Mouse (Mus musculus) heart, embryonic 10.5 days (tissue): ENCODE data around the gene Gtf2h1. TPM values are rescaled to one million over a fixed set of nuclear protein-coding genes. Genes with fewer than 3 reads are reported as not detected.
"Not testable (repeated sequence)": the region's sequence is repeated elsewhere in the genome, so short reads cannot be mapped to it uniquely, and the experiment has no call there.

Experiments used
- DNase-seq: peaks from one replicate; pipeline ENCODE4 v3.0.0-alpha.2; 2017; ENCODE audit warnings: low spot score
- H3K27ac ChIP-seq: fragments of 300-500 bp; sonication (generic); 2 replicates; pipeline ENCODE4 v1.5.1; 2016; ENCODE audit warnings: mild to moderate bottlenecking
- H3K27me3 ChIP-seq: fragments of 300-500 bp; sonication (generic); 2 replicates; pipeline ENCODE4 v1.6.1; 2016; ENCODE audit warnings: mild to moderate bottlenecking; ENCODE audit not compliant: poor library complexity, insufficient read depth, severe bottlenecking
- H3K36me3 ChIP-seq: fragments of 300-500 bp; sonication (generic); 2 replicates; pipeline ENCODE4 v1.6.1; 2016; ENCODE audit warnings: mild to moderate bottlenecking, moderate library complexity
- H3K4me1 ChIP-seq: fragments of 300-500 bp; sonication (generic); 2 replicates; pipeline ENCODE4 v1.6.1; 2016; ENCODE audit warnings: mild to moderate bottlenecking
- H3K4me3 ChIP-seq: fragments of 300-500 bp; sonication (generic); 2 replicates; pipeline ENCODE4 v1.5.1; 2016; ENCODE audit warnings: mild to moderate bottlenecking, moderate library complexity
- H3K9me3 ChIP-seq: fragments of 300-500 bp; sonication (generic); 2 replicates; pipeline ENCODE4 v1.6.1; 2016; ENCODE audit warnings: mild to moderate bottlenecking, moderate library complexity
- WGBS: fragments of 180-500 bp; shearing (Covaris S2); methylation state at CpG from one replicate; pipeline ENCODE4 v1.1.7; 2016; 5-methylcytosine and 5-hydroxymethylcytosine counted together
- polyA plus RNA-seq: library from polyadenylated mRNA; unstranded; fragments of >200 nt; fragmentation: Nextera tagmentation; extraction: Ambion mirVana; gene quantifications from 2 replicates; pipeline ENCODE4 v1.2.1, GENCODE M21; 2016

The Gtf2h1 gene
- polyA plus RNA-seq, 1 experiment from 2014 or later = 45.1 TPM

- Histone ChIP-seq H3K27me3 (no peaks in the 10 kb centered on the region), H3K4me3 (peak overlapping the region; percentile 94), H3K9me3 (no peaks in the 10 kb centered on the region), H3K36me3 (peaks cover 18% of the 10 kb centered on the region), H3K4me1 (peaks cover 19% of the 10 kb centered on the region; the same call in 1 of the 2 replicates), H3K27ac (peak overlapping the region; percentile 98)
- WGBS = under 1% methylated on average over 31 of the region's 31 CpGs
- no peak for DNase-seq
Observed at GRCm38 (mm10) chr7:46796206-46796679, 340 bp downstream of the Gtf2h1 start.

DNA sequence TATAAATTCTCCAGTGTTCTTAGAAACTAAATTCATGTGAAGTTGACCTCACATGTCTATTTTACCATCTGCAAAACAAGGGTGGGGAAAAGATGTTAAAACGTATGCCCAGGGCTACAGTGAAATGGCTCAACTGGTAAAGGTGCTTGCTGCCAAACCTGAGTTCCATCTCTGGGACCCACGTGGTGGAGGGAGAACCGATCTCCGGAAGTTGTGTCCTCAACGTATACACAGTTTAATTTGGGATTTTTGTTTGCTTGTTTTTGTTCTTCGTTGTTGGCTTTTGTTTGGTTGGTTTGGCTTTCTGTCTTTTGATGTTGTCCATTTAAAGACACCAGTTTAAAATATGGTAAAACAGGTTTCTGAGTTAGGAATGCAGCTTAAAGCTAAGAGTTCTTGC, 876 bp downstream of the Gtf2h1 start:
- WGBS = 49% methylated on average over 6 of the region's 6 CpGs
- H3K36me3 ChIP-seq = peaks cover 23% of the 10 kb centered on the region
- no peaks in the 10 kb centered on the region for H3K27me3 ChIP-seq
- peak overlapping the region; percentile 94 for H3K4me3 ChIP-seq
- DNase-seq = no peak
- no peaks in the 10 kb centered on the region for H3K9me3 ChIP-seq
- peaks cover 19% of the 10 kb centered on the region; the same call in 1 of the 2 replicates for H3K4me1 ChIP-seq
- H3K27ac ChIP-seq = no peak overlapping the region

DNA sequence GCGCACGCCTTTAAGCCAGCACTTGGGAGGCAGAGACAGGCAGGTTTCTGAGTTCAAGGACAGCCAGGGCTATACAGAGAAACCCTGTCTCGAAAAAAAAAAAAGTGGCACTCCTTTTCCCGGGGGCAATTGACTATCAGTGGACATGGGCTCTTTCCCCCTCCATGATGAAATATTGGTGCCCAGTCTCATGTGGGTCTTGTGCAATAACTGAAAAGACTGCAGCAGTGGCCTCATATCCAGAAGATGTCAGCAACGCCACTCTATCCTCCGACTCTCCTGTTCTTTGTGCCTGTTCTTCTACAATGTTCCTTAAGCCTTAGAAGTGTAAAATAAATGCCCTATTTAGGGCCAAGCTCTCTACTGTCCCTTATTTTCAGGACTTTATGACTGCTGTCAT, 14.4 kb downstream of the Gtf2h1 start:
- no peaks in the 10 kb centered on the region for H3K4me1 ChIP-seq
- peaks cover 91% of the 10 kb centered on the region for H3K36me3 ChIP-seq
- 92% methylated on average over 6 of the region's 6 CpGs for WGBS
- no peak for DNase-seq
- H3K9me3 ChIP-seq = no peaks in the 10 kb centered on the region
- H3K27ac ChIP-seq = no peak overlapping the region
- no peak overlapping the region for H3K4me3 ChIP-seq
- no peaks in the 10 kb centered on the region for H3K27me3 ChIP-seq

GRCm38 (mm10) chr7:46814012-46814411, 18.1 kb downstream of the Gtf2h1 start:
- 87% methylated on average over 4 of the region's 4 CpGs for WGBS
- Histone ChIP-seq H3K4me1 (no peaks in the 10 kb centered on the region), H3K27ac (no peak overlapping the region), H3K9me3 (no peaks in the 10 kb centered on the region), H3K27me3 (no peaks in the 10 kb centered on the region), H3K36me3 (peaks cover 94% of the 10 kb centered on the region), H3K4me3 (no peak overlapping the region)
- DNase-seq = no peak

DNA sequence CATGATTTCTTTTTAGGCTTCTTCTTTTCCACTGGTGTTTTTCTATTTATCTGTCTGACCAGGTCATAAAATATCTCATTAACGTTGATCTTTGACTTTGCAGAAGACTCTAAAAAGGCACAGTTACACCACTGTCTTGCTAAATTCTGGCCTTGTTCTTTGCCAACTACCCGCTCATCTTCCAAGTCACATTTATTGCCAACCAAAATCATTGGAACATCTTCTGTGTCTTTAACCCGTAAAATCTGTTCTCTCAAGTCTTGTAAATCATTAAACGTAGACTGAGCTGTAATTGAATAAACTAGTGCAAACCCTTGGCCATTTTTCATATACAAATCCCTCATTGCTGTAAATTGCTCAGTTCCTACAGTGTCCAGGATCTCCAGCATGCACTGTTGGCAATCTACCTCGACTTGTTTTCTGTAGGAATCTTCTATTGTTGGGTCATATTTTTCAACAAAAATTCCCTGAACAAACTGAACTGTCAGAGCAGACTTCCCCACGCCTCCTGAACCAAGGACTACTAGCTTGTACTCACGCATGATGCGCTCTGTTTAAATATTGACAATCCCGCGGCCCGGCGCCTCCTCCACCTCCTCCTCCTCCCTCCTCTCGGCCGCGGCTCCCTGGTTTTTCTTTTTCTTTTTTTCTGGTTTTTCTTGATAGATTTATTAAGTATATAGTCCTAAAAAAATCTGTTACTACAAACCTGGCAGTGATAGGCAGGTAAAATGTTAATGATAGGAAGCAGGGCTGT, 25.2 kb downstream of the Gtf2h1 start:
- H3K4me3 ChIP-seq, H3K4me1 ChIP-seq, H3K27ac ChIP-seq, H3K9me3 ChIP-seq, DNase-seq, H3K27me3 ChIP-seq: not testable (repeated sequence)
- H3K36me3 ChIP-seq = peaks cover 73% of the 10 kb centered on the region
- 93% methylated on average over 15 of the region's 15 CpGs for WGBS

- peak overlapping the region; percentile 70; the same call in 1 of the 2 replicates for H3K27ac ChIP-seq
- 61% methylated on average over 20 of the region's 20 CpGs for WGBS
- no peaks in the 10 kb centered on the region for H3K27me3 ChIP-seq
Observed at GRCm38 (mm10) chr7:46827046-46827802, 31.3 kb downstream of the Gtf2h1 start.

GRCm38 (mm10) chr7:46827803-46828184, 31.9 kb downstream of the Gtf2h1 start:
- H3K36me3 ChIP-seq = peaks cover 15% of the 10 kb centered on the region
- WGBS = 91% methylated on average over 2 of the region's 2 CpGs
- no peak for DNase-seq
- H3K9me3 ChIP-seq = no peaks in the 10 kb centered on the region
- peak overlapping the region; percentile 70; the same call in 1 of the 2 replicates for H3K27ac ChIP-seq
- H3K27me3 ChIP-seq = no peaks in the 10 kb centered on the region
- H3K4me1 ChIP-seq = peaks cover 46% of the 10 kb centered on the region
- no peak overlapping the region for H3K4me3 ChIP-seq

More at GRCm38 (mm10) chr7:46827046-46827802, 31.3 kb downstream of the Gtf2h1 start:
- peaks cover 40% of the 10 kb centered on the region for H3K4me1 ChIP-seq
- H3K9me3 ChIP-seq = no peaks in the 10 kb centered on the region
- no peak for DNase-seq
- H3K4me3 ChIP-seq = no peak overlapping the region
- peaks cover 21% of the 10 kb centered on the region for H3K36me3 ChIP-seq

- no peak for DNase-seq
- Histone ChIP-seq H3K4me1 (peaks cover 60% of the 10 kb centered on the region), H3K27ac (peak overlapping the region; percentile 70), H3K9me3 (no peaks in the 10 kb centered on the region), H3K27me3 (no peaks in the 10 kb centered on the region), H3K4me3 (no peak overlapping the region), H3K36me3 (no peaks in the 10 kb centered on the region)
- WGBS = 88% methylated on average over 12 of the region's 12 CpGs
Observed at GRCm38 (mm10) chr7:46829911-46830310, 34.0 kb downstream of the Gtf2h1 start.

GRCm38 (mm10) chr7:46830799-46831590, 35.1 kb downstream of the Gtf2h1 start:
- no peaks in the 10 kb centered on the region for H3K9me3 ChIP-seq
- peak overlapping the region; percentile 8; the same call in 1 of the 2 replicates for H3K4me3 ChIP-seq
- peaks cover 68% of the 10 kb centered on the region for H3K4me1 ChIP-seq
- H3K27ac ChIP-seq = peak overlapping the region; percentile 74
- WGBS = 32% methylated on average over 13 of the region's 13 CpGs
- H3K36me3 ChIP-seq = no peaks in the 10 kb centered on the region
- peak; percentile 88 for DNase-seq
- H3K27me3 ChIP-seq = no peaks in the 10 kb centered on the region

DNA sequence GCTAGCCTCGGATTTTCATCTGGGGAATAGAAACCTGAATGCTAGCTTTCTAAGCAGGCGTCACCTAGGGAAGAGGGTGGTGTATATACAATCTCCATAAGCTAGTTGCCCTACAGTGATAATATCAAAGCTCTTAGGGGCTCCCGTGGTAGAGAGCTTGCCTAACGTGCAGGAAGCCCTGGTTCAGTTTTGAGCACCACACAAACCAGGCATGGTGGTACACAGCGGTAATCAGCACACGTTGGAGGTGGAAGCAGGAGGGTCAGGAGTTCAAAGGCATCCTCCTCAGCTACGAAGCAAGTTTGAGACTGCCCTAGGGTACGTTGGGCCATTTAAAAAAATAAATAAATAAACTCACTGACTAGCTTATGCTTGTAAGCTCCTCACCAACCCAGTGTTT, 35.8 kb downstream of the Gtf2h1 start:
- H3K4me3 ChIP-seq = no peak overlapping the region
- H3K36me3 ChIP-seq = no peaks in the 10 kb centered on the region
- 66% methylated on average over 8 of the region's 8 CpGs for WGBS
- H3K27ac ChIP-seq = peak overlapping the region; percentile 74
- H3K27me3 ChIP-seq = no peaks in the 10 kb centered on the region
- no peak for DNase-seq
- H3K9me3 ChIP-seq = no peaks in the 10 kb centered on the region
- peaks cover 72% of the 10 kb centered on the region for H3K4me1 ChIP-seq

DNA sequence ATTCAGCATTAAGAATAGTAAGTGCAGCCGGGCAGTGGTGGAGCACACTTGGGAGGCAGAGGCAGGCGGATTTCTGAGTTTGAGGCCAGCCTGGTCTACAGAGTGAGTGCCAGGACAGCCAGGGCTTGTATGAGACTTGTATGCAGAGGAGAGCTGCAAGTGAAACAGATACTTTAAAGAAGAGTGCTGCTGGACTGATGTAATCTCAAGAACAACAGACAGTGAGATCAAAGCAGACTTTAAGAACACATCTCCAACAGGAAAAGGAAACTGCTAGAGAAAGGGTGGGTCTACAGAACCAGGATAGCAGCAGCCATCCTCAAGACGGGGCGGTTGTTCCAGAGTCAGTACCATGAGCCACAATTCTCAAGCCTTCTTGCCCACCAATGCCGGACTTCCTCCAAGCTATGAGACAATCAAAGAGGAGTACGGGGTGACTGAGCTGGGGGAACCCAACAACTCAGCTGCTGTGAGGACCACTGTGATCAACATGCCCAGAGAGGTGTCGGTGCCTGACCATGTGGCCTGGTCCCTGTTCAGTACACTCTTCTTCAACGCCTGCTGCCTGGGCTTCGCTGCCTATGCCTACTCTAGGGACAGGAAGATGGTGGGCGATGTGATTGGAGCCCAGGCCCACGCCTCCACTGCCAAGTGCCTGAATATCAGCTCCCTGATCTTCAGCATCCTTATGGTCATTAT, 36.4 kb downstream of the Gtf2h1 start:
- H3K36me3 ChIP-seq, H3K4me3 ChIP-seq, H3K27me3 ChIP-seq, DNase-seq, H3K9me3 ChIP-seq: not testable (repeated sequence)
- Histone ChIP-seq H3K4me1 (peaks cover 69% of the 10 kb centered on the region), H3K27ac (peak overlapping the region; percentile 74; the same call in 1 of the 2 replicates)
- WGBS = 85% methylated on average over 11 of the region's 11 CpGs

DNA sequence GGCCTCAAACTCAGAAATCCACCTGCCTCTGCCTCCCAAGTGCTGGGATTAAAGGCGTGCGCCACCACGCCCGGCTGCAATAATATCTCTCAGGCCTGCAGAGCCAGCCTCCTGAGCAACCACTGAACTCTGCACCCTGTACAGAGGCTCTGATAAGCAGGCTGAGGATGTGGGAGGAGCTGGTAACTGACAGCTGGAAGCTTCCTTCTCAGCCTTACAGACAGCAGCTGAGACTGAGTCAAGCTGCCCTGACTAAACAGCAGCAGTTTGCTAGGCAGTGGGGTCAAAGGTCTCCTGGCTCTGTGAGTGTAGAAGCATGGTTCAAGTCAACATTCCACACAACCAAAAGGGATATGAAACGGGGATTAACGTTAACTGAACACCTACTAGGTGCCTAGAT, 37.4 kb downstream of the Gtf2h1 start:
- DNase-seq = peak; percentile 89
- H3K9me3 ChIP-seq = no peaks in the 10 kb centered on the region
- WGBS = 38% methylated on average over 6 of the region's 6 CpGs

More for the DNA sequence above, 37.4 kb downstream of the Gtf2h1 start:
- H3K27ac ChIP-seq = 0 out of 2 replicates have a peak overlapping the region, but pooled peaks have one; percentile 36
- no peak overlapping the region for H3K4me3 ChIP-seq
- peaks cover 66% of the 10 kb centered on the region for H3K4me1 ChIP-seq
- no peaks in the 10 kb centered on the region for H3K36me3 ChIP-seq
- H3K27me3 ChIP-seq = no peaks in the 10 kb centered on the region
